Mouse (Mus musculus) stomach, embryonic 15.5 days (tissue): ENCODE data around the gene Hamp2. TPM values are rescaled to one million over a fixed set of nuclear protein-coding genes. Genes with fewer than 3 reads are reported as not detected.
A peak's percentile ranks its signal among the peaks of the same experiment; 100 is the strongest.

Experiments used
- ATAC-seq: fragments of 200-750 bp; cut with Nextera tagmentation; 2 replicates; pipeline ENCODE4 v1.8.0; 2017; ENCODE audit warnings: low read depth, moderate number of reproducible peaks, moderate TSS enrichment; ENCODE audit not compliant: insufficient read depth, low FRiP score
- H3K27ac ChIP-seq: fragments of 300-500 bp; sonication (generic); 2 replicates; pipeline ENCODE4 v1.5.1; 2015; ENCODE audit warnings: mild to moderate bottlenecking, inconsistent platforms
- H3K27me3 ChIP-seq: fragments of 300-500 bp; sonication (generic); replicated peaks from 2 replicates; pipeline ENCODE4 v1.6.1; 2015; ENCODE audit warnings: inconsistent platforms
- H3K36me3 ChIP-seq: fragments of 300-500 bp; sonication (generic); 2 replicates; pipeline ENCODE4 v1.6.1; 2015; ENCODE audit warnings: inconsistent platforms
- H3K4me1 ChIP-seq: fragments of 300-500 bp; sonication (generic); 2 replicates; pipeline ENCODE4 v1.6.1; 2015; ENCODE audit warnings: inconsistent platforms
- H3K4me2 ChIP-seq: fragments of 300-500 bp; sonication (generic); 2 replicates; pipeline ENCODE4 v1.6.1; 2015; ENCODE audit warnings: mild to moderate bottlenecking, inconsistent platforms
- H3K4me3 ChIP-seq: fragments of 300-500 bp; sonication (generic); replicated peaks from 2 replicates; pipeline ENCODE4 v1.5.1; 2015; ENCODE audit warnings: inconsistent platforms
- H3K9ac ChIP-seq: fragments of 300-500 bp; sonication (generic); 2 replicates; pipeline ENCODE4 v1.6.1; 2015; ENCODE audit warnings: inconsistent platforms
- H3K9me3 ChIP-seq: fragments of 300-500 bp; sonication (generic); 2 replicates; pipeline ENCODE4 v1.6.1; 2016; ENCODE audit warnings: inconsistent platforms
- WGBS: fragments of 180-500 bp; shearing (Covaris S2); methylation state at CpG from one replicate; pipeline ENCODE4 v1.1.7; 2015; 5-methylcytosine and 5-hydroxymethylcytosine counted together
- polyA plus RNA-seq: library from polyadenylated mRNA; unstranded; fragments of >200 nt; fragmentation: Nextera tagmentation; extraction: Ambion mirVana; gene quantifications from 2 replicates; pipeline ENCODE4 v1.2.1, GENCODE M21; 2015

Gene Hamp2
- polyA plus RNA-seq, 1 experiment from 2014 or later: not detected

DNA sequence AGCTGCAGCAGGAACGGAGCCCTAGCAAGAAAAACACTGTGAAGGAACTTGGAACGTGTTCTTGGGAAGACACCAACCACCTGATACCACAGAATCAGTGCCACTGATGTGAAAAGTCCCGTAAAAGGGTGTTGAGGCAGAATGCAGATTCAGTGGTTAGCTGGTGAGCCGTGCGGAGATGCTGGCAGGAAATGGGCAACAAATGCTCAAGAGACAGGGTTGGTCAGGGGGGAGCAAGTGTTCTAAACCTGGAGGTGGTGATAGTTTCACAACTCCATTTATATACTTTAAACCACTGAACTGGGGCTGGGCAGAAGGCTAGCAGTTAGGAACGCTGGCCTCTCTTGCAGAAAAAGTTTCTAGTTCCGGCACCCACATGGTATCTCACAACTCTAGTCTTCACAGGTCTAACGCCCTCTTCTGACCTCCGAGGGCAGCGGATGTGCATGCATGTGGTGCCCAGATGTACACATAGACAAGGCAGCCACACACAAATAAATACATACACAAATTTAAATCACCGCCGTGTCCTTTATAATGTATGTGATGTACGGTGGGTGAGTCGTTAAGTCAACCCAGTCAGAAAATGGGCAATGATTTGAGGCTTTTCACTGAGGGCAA is 36.8 kb downstream of the Hamp2 start:
- 81% methylated on average over 14 of the region's 14 CpGs for WGBS
- Histone ChIP-seq H3K9me3 (no peaks in the 10 kb centered on the region), H3K36me3 (no peaks in the 10 kb centered on the region), H3K4me3 (no peak overlapping the region), H3K4me1 (peaks cover 4% of the 10 kb centered on the region; the same call in 1 of the 2 replicates), H3K9ac (no peak overlapping the region), H3K27me3 (no peaks in the 10 kb centered on the region), H3K27ac (no peak overlapping the region), H3K4me2 (no peak overlapping the region)
- no peak for ATAC-seq

DNA sequence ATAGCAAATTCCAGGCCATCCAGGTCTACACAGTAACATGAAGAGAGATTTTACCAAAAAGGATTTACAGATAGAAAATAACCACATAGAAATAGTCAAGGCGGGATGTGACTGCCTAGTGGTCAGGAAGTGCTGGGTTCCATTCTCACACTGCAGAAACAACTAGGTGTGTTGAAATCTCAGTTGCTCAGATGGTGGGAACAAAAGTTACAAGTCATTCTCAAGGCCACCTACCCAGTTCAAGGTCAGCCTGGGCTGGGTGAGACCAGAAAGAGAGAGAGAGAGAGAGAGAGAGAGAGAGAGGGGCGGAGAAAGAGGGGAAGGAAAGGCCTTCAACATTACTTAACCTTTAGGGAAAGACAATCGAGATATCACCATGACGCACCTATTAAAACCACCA is 37.6 kb downstream of the Hamp2 start:
- Histone ChIP-seq H3K4me3 (no peak overlapping the region), H3K9me3 (no peaks in the 10 kb centered on the region), H3K4me1 (no peaks in the 10 kb centered on the region), H3K27ac (no peak overlapping the region), H3K9ac (no peak overlapping the region), H3K4me2 (no peak overlapping the region), H3K27me3 (no peaks in the 10 kb centered on the region), H3K36me3 (no peaks in the 10 kb centered on the region)
- ATAC-seq: no peak
- 76% methylated on average over 4 of the region's 4 CpGs for WGBS

GRCm38 (mm10) chr7:30884047-30884446 is 40.4 kb downstream of the Hamp2 start:
- Histone ChIP-seq H3K9me3 (no peaks in the 10 kb centered on the region), H3K27ac (no peak overlapping the region), H3K4me2 (no peak overlapping the region), H3K36me3 (no peaks in the 10 kb centered on the region), H3K4me1 (no peaks in the 10 kb centered on the region), H3K4me3 (no peak overlapping the region), H3K9ac (no peak overlapping the region), H3K27me3 (no peaks in the 10 kb centered on the region)
- ATAC-seq: no peak

DNA sequence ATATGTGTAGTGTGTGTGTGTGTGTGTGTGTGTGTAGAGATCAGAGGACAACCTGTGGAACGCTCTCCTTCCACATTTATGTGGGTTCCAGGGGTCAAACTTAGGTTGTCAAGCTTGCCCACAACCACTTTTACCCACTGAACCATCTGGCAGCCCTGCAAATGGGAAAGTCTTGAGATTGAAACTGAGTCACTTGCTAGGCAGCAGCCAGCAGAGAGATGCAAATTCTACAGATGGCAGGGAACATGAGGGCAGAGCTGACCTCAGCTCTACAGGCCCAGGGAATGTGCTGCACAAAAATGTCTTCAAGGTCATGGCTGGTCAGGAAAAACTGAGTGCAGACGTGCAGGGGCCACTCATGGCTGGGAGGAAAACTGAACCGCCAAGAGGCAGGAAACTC is 43.1 kb downstream of the Hamp2 start:
- no peak overlapping the region for H3K27ac ChIP-seq
- H3K27me3 ChIP-seq: no peaks in the 10 kb centered on the region
- H3K36me3 ChIP-seq: no peaks in the 10 kb centered on the region
- ATAC-seq: no peak
- no peaks in the 10 kb centered on the region for H3K4me1 ChIP-seq
- no peak overlapping the region for H3K9ac ChIP-seq
- WGBS: 65% methylated on average over 3 of the region's 3 CpGs
- H3K4me3 ChIP-seq: no peak overlapping the region
- no peak overlapping the region for H3K4me2 ChIP-seq
- H3K9me3 ChIP-seq: no peaks in the 10 kb centered on the region

GRCm38 (mm10) chr7:30880176-30880575 is 44.3 kb downstream of the Hamp2 start, which contains the start of gene Cd22:
Cd22 (minus strand) TSS chr7:30880342.
- ATAC-seq: no peak
- H3K4me1 ChIP-seq: no peaks in the 10 kb centered on the region
- WGBS: 57% methylated on average over 7 of the region's 7 CpGs

GRCm38 (mm10) chr7:30878950-30879349 is 45.5 kb downstream of the Hamp2 start:
- H3K9me3 ChIP-seq: no peaks in the 10 kb centered on the region
- no peak overlapping the region for H3K4me3 ChIP-seq
- no peaks in the 10 kb centered on the region for H3K36me3 ChIP-seq
- 74% methylated on average over 6 of the region's 6 CpGs for WGBS
- H3K27me3 ChIP-seq: no peaks in the 10 kb centered on the region
- no peaks in the 10 kb centered on the region for H3K4me1 ChIP-seq
- no peak overlapping the region for H3K4me2 ChIP-seq
- no peak overlapping the region for H3K9ac ChIP-seq
- ATAC-seq: no peak
- no peak overlapping the region for H3K27ac ChIP-seq

More at GRCm38 (mm10) chr7:30880176-30880575, 44.3 kb downstream of the Hamp2 start, which contains the start of gene Cd22:
- Histone ChIP-seq H3K9me3 (no peaks in the 10 kb centered on the region), H3K36me3 (no peaks in the 10 kb centered on the region), H3K9ac (no peak within 1 kb of the TSS), H3K27me3 (no peaks in the 10 kb centered on the region), H3K27ac (no peak within 1 kb of the TSS), H3K4me2 (no peak within 1 kb of the TSS), H3K4me3 (no peak within 1 kb of the TSS)

GRCm38 (mm10) chr7:30873083-30873482 is 51.4 kb downstream of the Hamp2 start:
- ATAC-seq: no peak
- Histone ChIP-seq H3K27ac (no peak overlapping the region), H3K4me2 (peak overlapping the region; percentile 39), H3K9me3 (no peaks in the 10 kb centered on the region), H3K4me3 (no peak overlapping the region), H3K27me3 (no peaks in the 10 kb centered on the region), H3K9ac (no peak overlapping the region), H3K36me3 (no peaks in the 10 kb centered on the region), H3K4me1 (no peaks in the 10 kb centered on the region)
- WGBS: 20% methylated on average over 15 of the region's 15 CpGs

Other genes starting within 250 kb of the Hamp2 start
- gene 2200002J24Rik, start 225.8 kb downstream of the Hamp2 start, polyA plus RNA-seq: 4.2 and 6.6 TPM in 2 replicates
- 4.9 and 9.2 TPM in 2 replicates for gene Atp4a, start 212.5 kb downstream of the Hamp2 start, polyA plus RNA-seq
- 227 and 239 TPM in 2 replicates for gene Tmem147, start 195.1 kb downstream of the Hamp2 start, polyA plus RNA-seq
- gene Gapdhs, start 181.0 kb downstream of the Hamp2 start, polyA plus RNA-seq: 0.50 and 0.73 TPM in 2 replicates
- gene Sbsn, start 173.2 kb downstream of the Hamp2 start, polyA plus RNA-seq: 8.4 and 17.9 TPM in 2 replicates
- gene Dmkn, start 160.9 kb downstream of the Hamp2 start, polyA plus RNA-seq: 70.8 and 142 TPM in 2 replicates
- 96.1 and 227 TPM in 2 replicates for gene Krtdap, start 136.8 kb downstream of the Hamp2 start, polyA plus RNA-seq
- 14.9 and 26.5 TPM in 2 replicates for gene Ffar2, start 100.9 kb downstream of the Hamp2 start, polyA plus RNA-seq
- gene Ffar3, start 68.5 kb downstream of the Hamp2 start, polyA plus RNA-seq: 0.31 and 0.41 TPM in 2 replicates
- gene Ffar1, start 63.1 kb downstream of the Hamp2 start, polyA plus RNA-seq: 0.26 and 0.30 TPM in 2 replicates
- gene Cd22, start 44.3 kb downstream of the Hamp2 start, polyA plus RNA-seq: 0.15 and 0.22 TPM in 2 replicates
- gene Mag, start 9.8 kb downstream of the Hamp2 start, polyA plus RNA-seq: 0.31 and 0.48 TPM in 2 replicates
- gene Hamp, start 19.4 kb upstream of the Hamp2 start, polyA plus RNA-seq: 0.39 and 1.8 TPM in 2 replicates
- 19.9 and 22.9 TPM in 2 replicates for gene Usf2, start 32.1 kb upstream of the Hamp2 start, polyA plus RNA-seq
- 102 and 116 TPM in 2 replicates for gene Lsr, start 48.8 kb upstream of the Hamp2 start, polyA plus RNA-seq
- 8.7 and 9.7 TPM in 2 replicates for gene Fam187b, start 49.1 kb upstream of the Hamp2 start, polyA plus RNA-seq
- 27.1 and 29.0 TPM in 2 replicates for gene Fxyd5, start 117.8 kb upstream of the Hamp2 start, polyA plus RNA-seq
- 21.6 and 25.0 TPM in 2 replicates for gene Fxyd7, start 126.8 kb upstream of the Hamp2 start, polyA plus RNA-seq
- gene Fxyd1, start 132.5 kb upstream of the Hamp2 start, polyA plus RNA-seq: 89.3 and 110 TPM in 2 replicates
- 1.6 and 1.9 TPM in 2 replicates for gene Lgi4, start 134.7 kb upstream of the Hamp2 start, polyA plus RNA-seq
- gene Fxyd3, start 152.0 kb upstream of the Hamp2 start, polyA plus RNA-seq: 364 and 383 TPM in 2 replicates
- gene Hpn, start 190.6 kb upstream of the Hamp2 start, polyA plus RNA-seq: 35.3 and 36.9 TPM in 2 replicates
- 2.1 and 2.9 TPM in 2 replicates for gene Scn1b, start 202.3 kb upstream of the Hamp2 start, polyA plus RNA-seq
- 52.6 and 54.6 TPM in 2 replicates for gene Gramd1a, start 231.2 kb upstream of the Hamp2 start, polyA plus RNA-seq